Mouse (Mus musculus): ENCODE measurements around the gene Hist1h3a.
"Not testable (repeated sequence)": the region's sequence is repeated elsewhere in the genome, so short reads cannot be mapped to it uniquely, and the experiment has no call there.

Gene Hist1h3a

GRCm38 (mm10) chr13:23742007-23742406 is 20.2 kb downstream of the Hist1h3a start:
- no peak for DNase-seq (ENCODE audit: low spot score)

DNA sequence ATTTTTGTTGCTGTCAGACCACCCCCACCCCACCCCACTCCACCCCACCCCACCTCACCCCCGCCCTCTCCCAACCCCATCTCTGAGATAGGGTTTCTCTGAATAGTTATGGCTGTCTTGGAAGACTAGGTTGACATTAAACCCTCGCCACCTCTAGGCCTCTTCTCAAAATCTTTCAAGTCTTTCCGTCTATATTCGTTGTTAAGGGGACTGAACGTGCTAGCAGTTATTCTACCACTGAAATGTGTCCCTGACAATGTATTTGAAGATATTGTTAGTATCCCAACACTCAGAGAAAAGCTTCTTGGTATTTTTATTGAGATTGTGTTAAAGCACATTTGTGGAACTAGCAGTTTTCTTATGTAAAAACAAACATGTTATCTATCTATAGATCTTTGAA is 21.3 kb downstream of the Hist1h3a start:
- no peak for DNase-seq (ENCODE audit: low spot score)

DNA sequence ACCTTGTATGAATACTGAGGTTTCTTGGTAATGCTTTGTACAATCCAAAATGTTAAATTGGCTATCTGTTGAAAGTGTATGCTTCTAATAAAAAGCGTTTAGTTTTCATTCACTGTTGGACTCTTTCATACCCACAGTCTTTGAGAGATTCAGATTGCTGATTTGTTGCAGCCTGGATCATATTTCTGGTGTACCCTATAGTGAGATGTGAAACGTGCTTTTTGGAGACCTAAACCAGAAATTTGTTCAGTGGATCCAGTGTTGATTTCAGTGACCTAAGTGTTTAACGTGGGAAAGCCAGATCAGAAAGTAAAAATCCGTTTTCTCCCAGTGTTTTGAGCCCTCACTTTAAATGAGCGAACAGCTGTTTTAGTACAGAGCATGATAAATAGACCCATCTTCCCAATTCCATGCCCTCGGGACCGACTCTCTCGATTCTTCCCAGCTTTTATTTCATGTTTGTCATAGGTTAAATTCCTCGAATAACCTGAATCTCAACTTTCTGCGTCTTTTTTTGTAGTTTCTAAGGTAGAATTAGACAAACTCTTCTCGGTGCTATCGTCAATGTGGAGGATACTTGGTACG is 21.8 kb downstream of the Hist1h3a start:
- DNase-seq (ENCODE audit: low spot score), result no peak

DNA sequence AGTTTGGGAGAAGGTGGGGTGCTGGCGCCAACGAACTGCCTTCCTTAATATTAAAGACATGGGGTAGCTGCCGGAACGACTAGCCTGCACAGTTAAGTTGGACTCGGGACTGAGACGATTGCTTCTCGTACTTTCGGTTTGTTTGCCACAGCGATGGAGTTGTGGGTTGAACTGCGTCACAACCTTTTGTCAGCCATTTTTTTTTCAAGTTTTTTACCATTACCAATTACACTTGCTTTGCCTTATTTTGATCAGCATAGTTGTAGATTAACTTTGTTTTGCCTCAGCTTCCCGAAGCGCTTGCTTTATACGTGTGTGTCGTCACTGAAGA is 22.3 kb downstream of the Hist1h3a start:
- DNase-seq (ENCODE audit: low spot score), result no peak

- DNase-seq (ENCODE audit: low spot score), result peak; percentile 87
These were observed 22.9 kb downstream of the Hist1h3a start for GRCm38 (mm10) chr13:23739069-23739921.

- DNase-seq (ENCODE audit: low spot score), result peak; percentile 90
These were observed 23.5 kb downstream of the Hist1h3a start, which contains the start of gene Hist1h1c for GRCm38 (mm10) chr13:23738677-23739068. Hist1h1c (plus strand) TSS chr13:23738808.

DNA sequence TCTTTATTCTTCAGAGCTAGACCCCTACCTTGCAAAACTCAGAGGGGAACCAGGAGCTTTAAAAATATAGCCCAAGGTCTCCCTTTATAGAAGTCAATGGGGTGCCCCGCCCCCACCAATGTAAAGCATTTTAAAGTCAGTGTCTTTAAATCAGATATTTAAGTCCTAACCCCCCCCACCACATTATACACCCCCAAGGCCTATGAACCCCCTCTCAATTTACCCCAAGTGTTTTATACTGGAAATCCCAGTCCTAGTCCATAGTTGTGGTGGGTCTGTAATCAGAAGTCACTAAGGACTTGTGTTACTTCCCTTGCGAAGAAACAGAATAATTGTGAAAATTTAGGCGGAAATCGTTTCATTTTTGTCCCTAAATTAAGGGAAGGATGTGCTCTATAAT is 24.1 kb downstream of the Hist1h3a start:
- DNase-seq (ENCODE audit: low spot score), result no peak

GRCm38 (mm10) chr13:23737091-23737490 is 25.1 kb downstream of the Hist1h3a start:
- DNase-seq (ENCODE audit: low spot score), result no peak

DNA sequence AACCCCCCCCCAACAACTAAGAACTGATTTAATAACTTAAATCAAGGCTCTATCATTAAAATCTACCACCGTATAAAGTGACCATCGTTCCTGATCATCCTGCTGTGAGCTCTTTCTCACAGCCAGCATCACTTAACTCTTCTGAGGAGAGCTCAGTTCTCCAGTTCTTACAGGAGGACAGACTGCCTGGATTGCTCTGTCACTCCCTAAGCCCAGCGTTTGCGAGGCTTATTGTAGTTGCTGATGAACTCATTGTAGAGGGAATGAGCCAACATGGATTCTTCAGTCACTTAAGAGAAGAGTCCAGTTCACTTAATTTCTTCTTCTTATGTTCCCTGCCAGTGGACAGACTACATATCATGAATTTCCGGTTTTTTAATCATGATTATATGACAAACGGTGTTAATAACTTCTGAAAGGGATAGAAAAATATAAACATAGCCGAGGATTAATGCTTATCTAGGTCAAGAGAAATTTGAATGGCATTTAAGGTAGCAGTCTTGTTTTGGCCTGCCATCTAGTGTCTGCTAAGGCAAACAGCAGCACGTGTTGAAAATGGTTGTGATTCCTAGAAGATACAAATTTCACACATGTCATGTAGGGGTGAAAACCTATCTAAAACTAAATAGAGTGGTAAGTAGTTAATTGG is 29.9 kb downstream of the Hist1h3a start:
- DNase-seq (ENCODE audit: low spot score), result no peak

DNA sequence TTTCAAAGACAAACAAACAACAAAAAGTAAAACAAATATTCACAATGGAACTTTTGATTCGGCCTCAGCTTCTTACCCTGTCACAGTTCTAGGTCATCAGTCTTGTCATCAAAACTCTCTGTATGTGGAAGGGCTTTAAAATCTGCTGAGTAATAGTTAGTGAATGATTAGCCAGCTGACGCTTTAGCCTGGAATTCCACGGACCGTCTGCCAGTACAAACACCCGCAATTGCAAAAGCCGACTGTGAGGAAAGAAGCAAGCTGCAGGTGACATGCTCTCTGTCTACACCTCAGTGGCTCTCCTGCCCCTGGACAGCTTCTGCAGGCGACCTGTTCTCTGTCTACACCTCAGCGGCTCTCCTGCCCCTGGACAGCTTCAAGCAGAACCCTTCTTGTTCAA is 31.7 kb downstream of the Hist1h3a start:
- no peak for DNase-seq (ENCODE audit: low spot score)

DNA sequence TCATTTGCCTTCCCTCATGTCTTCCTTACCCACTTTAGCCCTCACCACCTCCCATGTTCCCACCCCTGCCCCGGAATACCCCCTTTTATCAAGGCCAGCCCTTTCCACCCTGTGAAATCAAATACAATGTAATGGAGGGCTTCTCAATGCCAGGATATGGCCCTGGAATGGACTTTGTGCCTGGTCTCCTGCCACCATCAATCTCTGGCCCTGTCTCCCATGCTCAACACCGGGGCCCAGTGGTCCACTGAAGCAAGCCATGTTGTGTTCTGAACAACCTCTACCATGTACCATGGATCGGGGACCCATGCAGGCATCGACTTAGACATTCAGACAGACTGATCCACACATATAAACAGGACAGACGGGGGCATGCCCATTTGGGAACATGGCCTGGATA is 32.5 kb downstream of the Hist1h3a start:
- DNase-seq (ENCODE audit: low spot score), result no peak

DNA sequence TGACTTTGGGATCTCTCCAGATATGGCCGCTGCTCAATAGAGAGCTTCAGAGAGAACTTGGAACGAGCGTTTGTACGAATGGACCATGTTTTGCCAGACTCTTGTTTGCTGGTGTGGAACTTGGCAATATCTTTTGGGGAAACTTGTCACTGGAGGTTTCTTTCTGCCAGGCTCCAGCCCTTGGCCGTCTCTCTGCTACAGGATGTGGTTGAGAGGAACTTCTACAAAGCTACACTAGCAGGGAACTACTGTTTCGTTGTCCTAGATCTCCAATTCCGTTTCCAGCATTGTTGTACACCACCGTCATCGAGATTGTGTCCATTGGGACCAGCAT is 33.0 kb downstream of the Hist1h3a start:
- DNase-seq (ENCODE audit: low spot score), result no peak

DNA sequence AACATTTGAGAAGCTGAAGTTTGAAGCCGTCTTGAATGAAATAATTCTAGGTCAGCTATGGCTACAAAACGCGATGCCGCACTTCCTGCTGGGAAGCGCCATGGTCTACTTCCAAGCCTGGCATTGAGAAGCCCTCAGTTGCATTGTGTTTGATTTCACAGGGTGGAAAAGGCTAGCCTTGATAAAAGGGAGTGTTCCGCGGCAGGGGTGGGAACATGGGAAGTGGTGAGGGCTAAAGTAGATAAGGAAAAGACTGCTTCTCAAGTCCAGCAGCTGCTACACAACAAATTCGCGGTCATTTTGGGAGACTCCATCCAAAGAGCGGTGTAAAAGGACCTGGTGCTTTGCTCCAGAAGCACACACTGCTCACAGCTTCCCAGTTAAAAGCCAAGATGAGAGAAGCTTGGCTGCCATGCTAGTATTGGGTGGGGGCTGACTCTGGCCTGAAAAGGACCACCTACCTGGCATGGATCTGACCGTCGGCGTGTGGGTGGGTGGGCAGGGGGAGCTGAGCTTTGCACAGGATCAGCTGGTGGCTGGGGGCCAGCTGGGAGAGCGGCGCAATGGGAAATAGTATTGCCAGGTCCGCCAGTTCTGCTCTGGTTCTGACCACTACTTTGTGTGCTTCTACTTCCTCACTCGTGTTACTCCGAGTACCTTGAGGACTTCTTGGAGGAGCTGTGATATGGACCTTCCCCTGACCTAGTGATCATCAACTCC is 33.6 kb downstream of the Hist1h3a start:
- DNase-seq (ENCODE audit: low spot score), result no peak

DNA sequence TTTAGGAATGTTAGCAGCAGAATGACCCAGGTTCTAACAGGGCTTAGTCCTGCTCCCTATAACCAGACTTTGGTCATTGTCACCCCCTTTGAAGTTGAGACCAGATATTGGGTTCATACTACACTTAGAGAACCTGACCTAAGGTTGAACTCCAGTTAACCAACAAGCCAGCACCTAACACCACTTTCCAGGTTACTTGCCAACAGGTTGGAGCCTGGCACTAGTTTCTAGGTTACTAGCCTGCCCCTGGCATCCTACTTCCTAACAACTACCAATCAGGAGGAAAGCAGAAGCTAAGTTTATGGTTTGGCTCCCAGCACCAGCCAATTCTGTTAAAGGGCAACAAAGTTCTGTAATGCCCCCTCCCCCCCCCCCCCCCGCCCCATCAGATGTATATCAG is 37.0 kb downstream of the Hist1h3a start:
- DNase-seq (ENCODE audit: low spot score), result no peak

GRCm38 (mm10) chr13:23724239-23724638 is 37.9 kb downstream of the Hist1h3a start:
- DNase-seq (ENCODE audit: low spot score), result no peak

GRCm38 (mm10) chr13:23717593-23718245 is 44.5 kb downstream of the Hist1h3a start:
- not testable (repeated sequence) for DNase-seq (ENCODE audit: low spot score)

GRCm38 (mm10) chr13:23717176-23717575 is 45.0 kb downstream of the Hist1h3a start:
- no peak for DNase-seq (ENCODE audit: low spot score)

GRCm38 (mm10) chr13:23716261-23717042 is 45.7 kb downstream of the Hist1h3a start:
- DNase-seq (ENCODE audit: low spot score), result no peak

All from ovary, postnatal 36 days (tissue).